Mouse (Mus musculus) thymus, adult 2 months (tissue): ENCODE data around the gene Etv6.

Experiments
- CTCF ChIP-seq: fragments of 200-500 bp; IDR thresholded peaks from 2 replicates; pipeline ENCODE4 v1.5.1; 2012; ENCODE audit warnings: mild to moderate bottlenecking, control low read depth, low read length, moderate library complexity, borderline replicate concordance; ENCODE audit not compliant: control insufficient read depth, poor library complexity, insufficient read depth; ENCODE audit errors: extremely low read depth
- POLR2A ChIP-seq: fragments of 200-500 bp; IDR thresholded peaks from 2 replicates; pipeline ENCODE4 v1.6.1; 2012; ENCODE audit warnings: mild to moderate bottlenecking, low read length, control low read depth, moderate library complexity; ENCODE audit not compliant: control insufficient read depth, poor library complexity, insufficient read depth; ENCODE audit errors: extremely low read depth

DNA sequence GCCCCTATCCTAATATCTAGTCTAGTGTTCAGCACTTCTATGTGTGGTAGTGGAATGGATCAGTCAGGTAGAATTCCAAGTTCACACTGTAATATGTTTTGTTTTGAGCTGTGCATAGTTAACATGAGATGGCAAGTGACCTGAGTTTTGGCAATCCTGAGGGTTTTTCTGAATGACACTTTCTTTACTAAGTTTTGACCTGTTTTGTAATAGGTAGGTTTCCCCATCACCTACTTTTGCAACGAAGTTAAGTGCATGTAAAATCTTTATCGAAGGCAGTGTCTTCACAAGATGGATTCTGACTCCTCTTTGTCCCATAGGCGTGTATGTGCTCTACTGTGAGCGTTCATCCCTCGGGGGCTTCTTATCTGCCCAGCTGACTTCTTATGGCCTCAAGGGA lies 74.7 kb downstream of the Etv6 start:
- TF ChIP-seq POLR2A, result no peak
- TF ChIP-seq CTCF, result no peak
